Mouse (Mus musculus) retina, postnatal 1 day (tissue): ENCODE measurements around the gene Limd1.

Source experiments
- DNase-seq: peaks from one replicate; pipeline ENCODE4 v3.0.0-alpha.2; 2012

The Limd1 gene

DNA sequence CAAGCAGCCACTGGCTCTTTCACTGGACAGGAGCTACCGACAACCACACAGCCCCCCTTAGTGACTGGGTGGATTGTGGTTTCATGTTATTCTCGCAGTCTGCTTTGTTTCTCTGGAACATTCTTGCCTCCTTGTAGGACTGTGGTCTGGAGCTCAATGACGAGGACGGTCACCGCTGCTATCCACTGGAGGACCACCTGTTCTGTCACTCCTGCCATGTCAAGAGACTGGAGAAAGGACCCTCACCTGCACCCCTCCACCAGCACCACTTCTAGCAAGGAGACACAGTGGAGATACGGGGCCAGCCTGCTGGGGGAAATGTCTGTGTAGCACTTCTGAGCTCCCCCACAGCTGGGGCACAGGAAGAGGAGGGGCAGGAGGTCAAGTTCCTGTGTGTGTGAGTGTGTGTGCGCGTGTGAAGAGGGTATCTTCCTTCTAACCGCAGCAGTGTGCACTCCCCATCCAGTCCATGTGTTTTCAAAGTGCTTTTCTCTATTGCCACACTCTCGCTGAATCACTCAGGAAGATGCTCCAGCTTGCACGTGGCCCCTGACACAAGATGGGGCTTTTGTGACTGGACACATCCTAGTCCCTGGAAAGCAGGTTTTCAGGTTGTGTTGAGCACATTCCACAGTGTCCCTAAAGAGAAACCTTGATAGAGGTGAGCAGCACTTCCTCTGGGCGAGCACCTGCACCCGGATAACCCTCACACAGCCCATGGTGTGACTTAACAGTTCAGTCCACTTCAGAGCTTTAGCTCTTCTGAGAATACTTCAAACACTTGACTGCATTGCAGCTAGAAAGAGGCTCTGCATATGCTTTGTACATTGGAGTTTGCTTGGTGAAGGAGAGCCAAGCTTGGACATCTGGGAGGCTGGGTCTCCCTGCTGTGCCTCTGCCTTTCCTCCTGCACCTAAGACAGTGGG is 40.7 kb downstream of the Limd1 start:
- DNase-seq = no peak

DNA sequence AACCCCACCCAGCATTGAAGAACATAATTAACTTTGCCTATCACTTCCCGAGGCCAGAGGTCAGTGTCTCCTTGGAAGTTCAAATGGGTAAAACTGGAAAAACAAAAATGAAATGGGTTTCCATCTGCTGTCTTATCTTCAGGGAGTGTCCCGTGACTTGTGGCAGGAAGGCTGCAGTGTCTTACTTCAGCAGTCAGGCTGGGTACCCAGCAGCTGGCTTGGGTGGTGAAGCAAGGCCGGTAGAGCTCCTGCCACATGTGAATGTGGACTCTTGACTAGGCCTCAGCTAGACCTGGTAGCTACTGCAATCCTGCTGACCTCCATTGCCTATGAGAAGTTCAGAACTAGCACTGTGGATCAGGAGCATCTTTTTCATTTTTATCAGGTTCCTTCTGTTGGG is 42.2 kb downstream of the Limd1 start:
- DNase-seq = no peak

GRCm38 (mm10) chr9:123523676-123524075 is 45.2 kb downstream of the Limd1 start:
- DNase-seq = peak; percentile 62

DNA sequence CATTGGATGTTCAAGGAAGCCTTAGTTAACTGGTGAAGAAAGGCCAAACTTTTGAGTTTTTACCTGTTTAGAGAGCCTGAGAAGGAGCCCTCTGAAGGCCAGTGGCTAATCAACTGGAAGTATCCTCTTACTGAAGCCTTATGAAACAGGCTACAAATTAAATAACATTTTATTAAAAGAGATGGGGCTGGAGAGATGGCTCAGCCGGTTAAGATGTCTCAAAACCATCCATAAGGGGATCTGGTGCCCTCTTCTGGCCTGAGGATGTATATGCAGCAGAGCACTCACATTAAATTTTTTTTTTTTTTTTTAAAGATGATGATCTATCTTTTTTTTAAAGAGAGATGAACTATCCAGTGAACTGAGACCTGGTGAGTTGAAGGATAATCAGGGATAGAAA is 46.6 kb downstream of the Limd1 start:
- peak; percentile 80 for DNase-seq

DNA sequence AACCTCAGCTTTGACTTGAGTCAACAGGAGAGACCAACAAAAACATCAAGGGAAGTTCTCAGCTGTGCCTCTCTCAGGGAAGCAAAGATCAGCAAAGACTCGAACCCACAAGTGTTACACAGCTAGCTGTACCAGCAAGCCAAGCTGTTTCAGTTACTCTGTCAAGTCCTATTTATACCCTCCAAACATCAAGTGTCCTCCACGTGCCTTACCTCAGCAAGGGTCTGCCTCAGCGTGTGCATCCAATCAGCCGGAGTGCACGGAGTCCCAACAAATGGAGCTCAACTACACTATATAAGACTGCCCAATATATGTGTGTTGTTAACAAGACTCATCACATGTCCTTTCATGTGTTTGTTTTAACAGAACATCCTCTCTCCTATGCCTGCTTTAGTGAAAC is 48.0 kb downstream of the Limd1 start:
- no peak for DNase-seq

DNA sequence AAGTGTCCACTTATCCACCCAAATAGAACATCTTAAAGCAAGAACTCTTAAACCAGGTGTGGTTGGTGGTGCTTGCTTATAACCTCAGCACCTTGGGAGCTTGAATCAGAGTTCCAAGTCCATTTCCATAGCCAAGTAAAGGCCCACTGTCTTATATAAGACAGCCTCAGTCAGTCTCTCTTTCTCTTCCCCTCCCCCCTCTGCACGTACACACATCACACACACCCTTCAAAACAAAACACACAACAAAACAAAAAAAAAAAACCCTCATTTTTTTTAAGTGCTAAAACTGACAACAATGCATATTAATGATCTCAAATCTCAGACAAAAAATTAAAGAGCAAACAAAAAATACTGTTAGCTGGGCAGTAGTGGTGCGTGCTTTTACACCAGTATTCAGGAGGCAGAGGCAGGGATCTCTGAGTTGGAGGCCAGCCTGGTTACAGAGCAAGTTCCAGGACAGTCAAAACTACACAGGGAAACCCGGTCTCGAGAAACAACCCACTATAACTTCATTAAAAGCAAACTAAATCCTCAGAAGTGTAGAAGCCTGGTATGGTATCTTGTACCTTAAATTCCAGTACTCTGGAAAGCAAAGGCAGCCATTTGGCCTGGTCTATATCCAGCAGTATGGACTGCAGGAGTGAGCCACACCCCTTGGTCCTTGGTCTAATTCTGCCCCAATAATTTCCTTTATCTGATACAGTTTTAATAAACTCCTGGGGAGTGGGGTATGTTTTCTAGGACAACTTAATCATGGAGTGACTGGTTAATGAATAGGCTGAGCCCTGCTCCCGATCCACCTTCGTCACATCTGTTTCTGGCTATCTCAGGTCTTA is 49.8 kb downstream of the Limd1 start:
- no peak for DNase-seq

GRCm38 (mm10) chr9:123528926-123529295 is 50.4 kb downstream of the Limd1 start:
- DNase-seq = no peak

GRCm38 (mm10) chr9:123529392-123530157 is 51.1 kb downstream of the Limd1 start, which contains the start of gene Sacm1l:
TSS of gene Sacm1l (plus strand) at chr9:123529759.
- DNase-seq = peak; percentile 100

GRCm38 (mm10) chr9:123530158-123530475 is 51.6 kb downstream of the Limd1 start:
- DNase-seq = no peak

DNA sequence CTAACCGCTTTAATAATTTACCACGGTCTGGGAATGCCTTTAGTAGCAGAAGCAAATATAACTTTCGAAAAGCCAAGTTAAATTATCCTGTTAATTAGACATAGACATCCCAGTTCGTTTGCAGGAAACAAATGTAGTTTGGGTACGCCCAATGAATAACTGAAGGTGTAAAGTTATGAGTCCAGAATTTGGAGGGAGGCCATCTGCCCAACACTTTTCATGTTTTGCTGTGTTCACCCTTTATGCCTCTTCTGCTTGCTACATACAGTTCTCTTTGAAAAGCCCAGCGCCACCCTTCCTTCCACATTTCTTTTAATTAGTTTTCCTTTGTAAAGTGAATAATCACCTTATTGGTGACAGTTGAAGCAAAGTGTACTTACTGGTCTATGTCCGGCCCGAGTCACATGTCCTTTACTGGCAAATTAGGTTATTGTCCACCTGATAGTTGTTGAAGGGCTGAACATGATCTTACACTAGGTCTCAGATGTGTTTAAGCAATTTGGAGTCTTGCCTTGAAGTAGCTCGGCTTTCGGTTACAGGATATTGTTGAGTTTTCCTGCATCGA is 52.1 kb downstream of the Limd1 start:
- no peak for DNase-seq

DNA sequence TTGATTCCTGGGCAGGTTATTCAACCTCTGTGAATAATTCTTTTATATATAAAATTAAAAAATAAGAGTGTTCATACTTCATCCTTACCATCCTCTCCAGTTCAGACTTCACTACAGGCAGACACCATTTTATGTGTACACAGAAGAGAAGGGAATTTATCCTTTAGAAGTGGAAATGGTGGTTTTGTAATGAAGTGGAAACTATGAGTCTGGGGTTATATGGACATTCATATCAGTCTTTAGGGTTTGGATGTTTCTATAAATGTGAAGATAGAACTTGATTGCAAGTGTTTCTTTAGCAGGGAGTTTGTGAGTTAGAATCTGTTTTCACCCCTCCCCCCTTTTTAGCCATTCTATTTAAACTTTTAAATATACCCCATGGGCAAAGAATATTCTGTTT is 52.7 kb downstream of the Limd1 start:
- no peak for DNase-seq

DNA sequence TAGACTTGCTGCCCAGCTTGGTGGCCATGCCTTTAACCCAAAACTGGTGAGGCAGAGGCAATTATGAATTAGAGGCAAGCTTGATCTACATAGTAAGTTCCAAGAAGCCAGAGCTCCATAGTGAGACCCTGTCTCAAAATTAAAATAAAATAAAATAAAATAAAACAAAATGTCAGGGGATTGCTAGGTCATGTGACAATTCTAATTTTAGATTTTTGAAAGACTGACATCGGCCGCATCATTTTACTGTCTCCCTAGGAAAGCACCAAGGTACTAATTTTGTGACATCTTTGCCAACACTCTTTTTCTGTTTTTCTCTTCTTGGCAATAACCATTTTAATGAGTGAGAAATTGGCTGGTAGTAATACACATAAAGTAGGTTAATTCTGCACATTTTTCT is 58.1 kb downstream of the Limd1 start:
- DNase-seq = no peak

- DNase-seq = no peak
Measured at GRCm38 (mm10) chr9:123538189-123538588, 59.7 kb downstream of the Limd1 start.

DNA sequence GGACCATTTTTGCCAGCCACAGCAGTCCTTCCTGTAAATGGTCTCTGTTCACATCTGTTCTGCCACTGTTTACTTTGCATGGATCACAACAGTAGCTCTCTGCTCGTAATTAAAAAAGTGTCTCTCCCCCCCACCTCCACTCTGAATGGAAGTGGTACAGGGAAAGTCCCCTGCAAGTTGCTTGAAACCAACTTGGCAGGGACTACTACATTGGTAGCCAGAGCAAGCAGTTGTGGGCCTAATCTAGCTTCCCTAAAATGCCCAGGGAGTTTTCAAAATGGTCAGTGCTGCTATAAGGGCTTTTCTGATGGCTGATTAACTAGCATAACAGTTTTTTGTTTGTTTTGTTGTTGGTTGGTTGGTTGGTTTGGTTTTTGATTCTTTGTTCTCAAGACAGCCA is 60.6 kb downstream of the Limd1 start:
- no peak for DNase-seq

DNA sequence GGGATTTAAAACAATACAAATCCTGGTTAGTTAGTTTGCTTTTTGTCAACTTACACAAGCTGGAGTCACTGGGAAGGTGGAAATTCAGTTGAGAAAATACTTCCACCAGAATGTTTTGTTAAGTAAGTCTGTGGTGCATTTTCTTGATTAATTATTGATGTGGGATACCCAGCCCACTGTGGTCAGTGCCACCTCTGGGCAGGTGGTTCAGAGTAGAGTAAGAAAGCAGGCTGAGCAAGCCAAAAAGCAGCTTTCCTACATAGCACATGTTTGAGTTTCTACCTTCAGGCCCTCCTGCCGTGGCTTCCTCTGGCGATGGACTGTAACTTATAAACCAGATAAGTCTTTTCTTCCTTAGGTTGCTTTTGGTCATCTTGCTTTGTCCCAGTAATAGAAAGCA is 61.3 kb downstream of the Limd1 start:
- DNase-seq = no peak

DNA sequence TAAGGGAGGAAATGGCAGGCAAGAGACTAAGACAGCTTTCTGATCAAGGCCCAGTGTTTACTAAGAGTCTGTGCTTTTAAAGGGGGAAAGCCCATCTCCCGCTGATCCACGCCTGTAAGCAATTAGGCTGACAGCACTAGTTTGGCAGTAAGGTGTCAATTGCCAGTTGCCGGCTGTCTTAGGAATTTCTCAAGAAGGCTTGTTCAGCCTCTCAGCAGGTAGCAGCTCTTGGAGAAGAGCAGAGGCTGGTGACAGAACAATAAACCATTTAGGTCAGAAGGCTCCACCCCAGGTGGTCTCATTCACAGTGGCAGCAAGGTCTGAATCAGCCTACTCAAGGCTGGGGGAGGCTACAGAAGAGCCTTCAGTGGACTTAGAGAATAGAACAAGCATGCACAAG is 76.1 kb downstream of the Limd1 start:
- DNase-seq = peak; percentile 32
